Mouse (Mus musculus) heart, adult 2 months (tissue): Measurements from ENCODE around the gene Rxfp2. TPM values are rescaled to one million over a fixed set of nuclear protein-coding genes. Genes with fewer than 3 reads are reported as not detected.

Experiments
- DNase-seq, 2 experiments: peaks; one replicate each; pipeline ENCODE4 v3.0.0; 2021
- H3K27ac ChIP-seq: fragments of 200-600 bp; 2 replicates; pipeline ENCODE4 v1.8.1; 2022
- H3K27me3 ChIP-seq: fragments of 200-500 bp; 2 replicates; pipeline ENCODE4 v1.6.1; 2012; ENCODE audit warnings: mild to moderate bottlenecking, low read length, inconsistent platforms, mixed read lengths; ENCODE audit not compliant: control insufficient read depth, insufficient read depth
- H3K36me3 ChIP-seq: fragments of 200-500 bp; 2 replicates; pipeline ENCODE4 v1.6.1; 2012; ENCODE audit warnings: low read length, inconsistent platforms; ENCODE audit not compliant: control insufficient read depth, insufficient read depth
- H3K4me1 ChIP-seq: fragments of 200-500 bp; 2 replicates; pipeline ENCODE4 v1.6.1; 2011; ENCODE audit warnings: low read length; ENCODE audit not compliant: control insufficient read depth, insufficient read depth
- H3K4me3 ChIP-seq: fragments of 200-600 bp; 2 replicates; pipeline ENCODE4 v1.8.1; 2022
- H3K79me2 ChIP-seq: fragments of 200-500 bp; replicated peaks from 2 replicates; pipeline ENCODE4 v1.6.1; 2012; ENCODE audit warnings: mild to moderate bottlenecking, inconsistent platforms, low read length, moderate library complexity, mixed read lengths; ENCODE audit not compliant: control insufficient read depth, insufficient read depth
- H3K9ac ChIP-seq: fragments of 200-500 bp; 2 replicates; pipeline ENCODE4 v1.6.1; 2012; ENCODE audit warnings: low read depth, mild to moderate bottlenecking, control low read depth, inconsistent platforms, low read length, mixed read lengths
- CTCF ChIP-seq: fragments of 200-600 bp; IDR thresholded peaks from 2 replicates; pipeline ENCODE4 v1.8.1; 2022; ENCODE audit warnings: antibody characterized with exemption, mild to moderate bottlenecking, moderate library complexity
- EP300 ChIP-seq: fragments of 200-500 bp; IDR thresholded peaks from 2 replicates; pipeline ENCODE4 v1.6.1; 2011; ENCODE audit warnings: low read depth, low read length, control low read depth; ENCODE audit not compliant: insufficient read depth
- POLR2A ChIP-seq: fragments of 200-500 bp; IDR thresholded peaks from 2 replicates; pipeline ENCODE4 v1.6.1; 2011; ENCODE audit warnings: mild to moderate bottlenecking, low read depth, low read length, control low read depth; ENCODE audit not compliant: insufficient read depth
- WGBS: fragments of 180-500 bp; shearing (Covaris S2); methylation state at CpG from one replicate; pipeline ENCODE4 v1.1.7; 2018; 5-methylcytosine and 5-hydroxymethylcytosine counted together
- intact Hi-C: fragments of 180-260 bp; cut with DNase I; formaldehyde crosslinking; loops from one replicate; pipeline ENCODE4 v1.15.1; 2025
- polyA plus RNA-seq: library from polyadenylated mRNA; depleted of rRNA; stranded (reverse); fragments of >200 nt; gene quantifications from 2 replicates; pipeline ENCODE4 v1.2.3, GENCODE M21; 2012
- total RNA-seq, 2 experiments: library from RNA; stranded (reverse); gene quantifications; 2 replicates each; pipeline ENCODE4 v1.2.3; 2021

The Rxfp2 gene
- total and polyA plus RNA-seq, 3 experiments: 0.10 TPM; not detected in 2

DNA sequence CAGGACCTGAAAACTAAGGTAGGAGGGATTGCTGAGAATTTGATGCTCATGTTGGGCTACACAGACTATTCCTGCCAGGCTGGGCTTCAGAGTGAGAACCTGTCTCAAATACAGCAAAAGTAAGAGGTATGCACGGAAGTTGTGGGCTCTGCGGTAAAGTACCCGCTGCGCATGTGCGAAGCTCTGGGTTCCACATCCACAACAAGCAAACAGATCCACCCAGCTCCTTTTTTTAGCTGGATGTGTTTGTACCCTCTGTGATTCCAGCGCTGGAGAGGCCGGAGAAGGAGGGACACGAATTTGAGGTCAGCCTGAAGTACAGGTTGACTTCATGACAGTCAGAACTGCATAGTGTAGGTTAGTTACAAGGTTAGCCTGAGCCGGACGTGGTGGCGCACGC is 80.3 kb downstream of the Rxfp2 start:
- DNase-seq: no peak
- H3K4me3 ChIP-seq: no peak overlapping the region
- H3K27ac ChIP-seq: no peak overlapping the region
- no peaks in the 10 kb centered on the region; the same call in 1 of the 2 replicates for H3K79me2 ChIP-seq
- 90% methylated on average over 12 of the region's 12 CpGs for WGBS
- no peaks in the 10 kb centered on the region for H3K36me3 ChIP-seq
- no peak for TF ChIP-seq POLR2A
- TF ChIP-seq CTCF: no peak
- H3K27me3 ChIP-seq: no peaks in the 10 kb centered on the region
- intact Hi-C loops: no loop called here
- no peaks in the 10 kb centered on the region; the same call in 1 of the 2 replicates for H3K4me1 ChIP-seq
- H3K9ac ChIP-seq: no peak overlapping the region

DNA sequence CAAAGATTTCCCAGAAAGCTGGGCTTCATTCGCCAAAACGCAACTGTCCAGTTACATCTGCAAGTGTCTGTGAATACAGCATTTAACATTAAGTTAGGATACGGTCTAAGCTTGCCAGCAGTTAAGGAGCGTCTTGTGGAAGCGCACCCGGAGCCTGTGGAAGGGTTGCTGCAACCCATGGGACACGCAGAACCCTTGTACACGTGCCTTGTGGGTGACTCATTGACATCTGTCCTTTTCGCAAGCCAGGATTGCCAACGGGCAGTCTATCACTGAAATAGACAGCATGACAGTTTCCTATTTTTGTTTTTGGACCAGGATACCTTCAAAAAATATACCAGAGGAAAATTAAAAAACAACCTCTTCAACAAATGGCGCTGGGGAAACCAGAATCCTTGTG is 83.3 kb downstream of the Rxfp2 start:
- intact Hi-C loops: no loop called here
- no peak for TF ChIP-seq CTCF
- TF ChIP-seq POLR2A: no peak
- no peak for TF ChIP-seq EP300

DNA sequence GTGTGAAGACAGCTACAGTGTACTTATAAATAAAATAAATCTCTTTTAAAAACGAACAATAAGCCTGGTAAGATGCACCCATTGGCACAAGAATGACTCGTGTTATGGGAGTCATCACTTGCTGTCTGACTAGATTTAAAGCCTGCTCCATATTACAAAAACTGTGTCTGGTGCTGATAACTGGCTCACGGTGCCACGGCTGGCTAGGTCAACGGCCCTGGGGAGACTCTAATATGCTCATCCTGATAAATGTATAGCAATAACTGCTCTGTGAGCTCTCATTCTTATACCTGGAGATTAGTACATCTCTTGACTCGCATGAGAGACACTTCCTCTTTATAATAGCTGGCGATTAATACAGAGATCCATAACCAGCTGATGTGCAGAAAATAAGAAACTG is 87.9 kb downstream of the Rxfp2 start:
- Histone ChIP-seq H3K4me1 (no peaks in the 10 kb centered on the region), H3K27me3 (no peaks in the 10 kb centered on the region), H3K9ac (no peak overlapping the region), H3K36me3 (no peaks in the 10 kb centered on the region), H3K4me3 (no peak overlapping the region), H3K79me2 (no peaks in the 10 kb centered on the region), H3K27ac (no peak overlapping the region)
- intact Hi-C loops: no loop called here
- DNase-seq: no peak
- TF ChIP-seq CTCF (no peak), POLR2A (no peak), EP300 (no peak)
- WGBS: 89% methylated on average over 7 of the region's 7 CpGs

More for the DNA sequence above, 83.3 kb downstream of the Rxfp2 start:
- Histone ChIP-seq H3K79me2 (no peaks in the 10 kb centered on the region; the same call in 1 of the 2 replicates), H3K4me3 (no peak overlapping the region), H3K9ac (no peak overlapping the region), H3K36me3 (no peaks in the 10 kb centered on the region), H3K4me1 (no peaks in the 10 kb centered on the region; the same call in 1 of the 2 replicates), H3K27me3 (no peaks in the 10 kb centered on the region), H3K27ac (no peak overlapping the region)
- 61% methylated on average over 11 of the region's 11 CpGs for WGBS
- no peak for DNase-seq

DNA sequence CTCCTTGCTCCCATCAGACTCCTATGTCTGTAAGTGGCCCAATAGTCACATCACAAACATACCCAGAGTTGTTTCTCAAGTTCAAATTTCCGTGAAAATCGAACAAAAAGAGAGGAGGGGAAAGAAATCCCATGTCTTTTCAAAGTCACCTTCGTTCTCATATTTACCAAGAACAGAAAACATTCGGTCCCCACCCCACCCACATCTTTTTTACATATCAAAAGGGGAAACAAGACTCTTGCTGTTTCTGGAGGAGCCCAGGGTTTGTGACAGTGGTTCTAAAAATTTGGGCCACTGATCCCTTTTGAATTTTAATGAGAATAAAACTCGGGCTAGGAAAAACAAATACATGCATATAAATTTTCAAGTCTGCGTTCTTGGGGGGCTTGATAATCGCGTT is 92.8 kb downstream of the Rxfp2 start:
- 0 out of 2 replicates have a peak, but pooled peaks cover 1% of the 10 kb centered on the region for H3K4me1 ChIP-seq
- H3K4me3 ChIP-seq: no peak overlapping the region
- no peak overlapping the region for H3K9ac ChIP-seq
- no peaks in the 10 kb centered on the region for H3K79me2 ChIP-seq
- TF ChIP-seq CTCF (no peak), EP300 (no peak), POLR2A (no peak)
- 53% methylated on average over 8 of the region's 8 CpGs for WGBS
- DNase-seq: no peak
- H3K27me3 ChIP-seq: no peaks in the 10 kb centered on the region
- H3K36me3 ChIP-seq: no peaks in the 10 kb centered on the region
- no peak overlapping the region for H3K27ac ChIP-seq
- intact Hi-C loops: no loop called here

DNA sequence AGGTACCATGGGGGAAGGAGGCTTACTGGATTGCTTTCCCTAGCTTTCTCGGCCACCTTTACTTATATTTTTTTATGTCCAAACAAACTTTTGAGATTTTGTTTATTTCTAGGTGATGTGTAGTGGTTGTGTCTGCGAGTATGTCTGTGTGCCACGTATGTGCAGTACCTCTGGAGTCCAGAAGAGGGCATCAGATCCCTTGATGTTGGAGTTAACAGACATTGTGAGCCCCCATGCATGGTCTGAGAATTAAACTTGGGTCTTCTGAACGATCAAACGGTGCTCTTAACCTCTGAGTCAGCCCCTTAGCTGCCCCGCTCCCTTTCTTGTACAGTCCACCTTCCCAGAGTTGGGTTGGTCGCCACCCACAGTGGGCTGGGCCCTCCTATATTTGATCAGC is 95.5 kb downstream of the Rxfp2 start:
- TF ChIP-seq CTCF (peak; percentile 68), POLR2A (no peak)
- 89% methylated on average over 7 of the region's 7 CpGs for WGBS
- DNase-seq: no peak
- Histone ChIP-seq H3K27me3 (no peaks in the 10 kb centered on the region), H3K4me1 (peaks cover 5% of the 10 kb centered on the region), H3K79me2 (no peaks in the 10 kb centered on the region), H3K9ac (no peak overlapping the region), H3K36me3 (no peaks in the 10 kb centered on the region), H3K27ac (no peak overlapping the region), H3K4me3 (no peak overlapping the region)
- intact Hi-C loops: loop anchor here (2.0 kb wide), 1 partner anchor 43 kb away; no protein-coding TSS in a partner anchor

DNA sequence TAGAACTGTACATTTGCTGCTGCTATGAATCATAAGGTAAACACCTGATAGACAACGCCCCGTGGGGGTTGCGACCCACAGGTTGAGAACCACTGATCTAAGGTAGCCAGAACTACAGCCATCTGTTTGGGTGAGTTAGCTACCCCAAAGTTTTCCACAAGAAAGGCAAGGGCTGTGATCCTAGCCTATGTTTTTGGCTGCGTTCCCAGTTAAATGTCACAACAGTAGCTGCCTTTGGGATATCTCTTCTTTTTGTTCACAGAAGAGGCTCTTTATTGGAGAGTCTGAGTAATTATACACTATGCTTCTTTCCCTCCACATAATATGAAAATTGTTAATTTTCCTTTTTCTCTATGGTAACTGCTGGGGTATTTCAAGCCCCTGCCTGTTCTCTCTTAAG is 96.3 kb downstream of the Rxfp2 start:
- Histone ChIP-seq H3K9ac (no peak overlapping the region), H3K27me3 (no peaks in the 10 kb centered on the region), H3K4me1 (peaks cover 7% of the 10 kb centered on the region), H3K27ac (no peak overlapping the region), H3K36me3 (no peaks in the 10 kb centered on the region; the same call in 1 of the 2 replicates), H3K4me3 (no peak overlapping the region), H3K79me2 (no peaks in the 10 kb centered on the region)
- intact Hi-C loops: loop anchor here (2.0 kb wide), 1 partner anchor 42 kb away; no protein-coding TSS in a partner anchor
- DNase-seq: no peak
- WGBS: 75% methylated on average over 4 of the region's 4 CpGs
- TF ChIP-seq POLR2A: no peak
- no peak for TF ChIP-seq CTCF
- TF ChIP-seq EP300: no peak
